Mouse (Mus musculus) hindbrain, embryonic 12.5 days (tissue): ENCODE results near the gene Wdr5b. TPM values are rescaled to one million over a fixed set of nuclear protein-coding genes. Genes with fewer than 3 reads are reported as not detected.
A peak's percentile ranks its signal among the peaks of the same experiment; 100 is the strongest.
"Not testable (repeated sequence)": the region's sequence is repeated elsewhere in the genome, so short reads cannot be mapped to it uniquely, and the experiment has no call there.

ENCODE experiments used
- ATAC-seq: fragments of 200-750 bp; cut with Nextera tagmentation; 2 replicates; pipeline ENCODE4 v1.8.0; 2017; ENCODE audit warnings: moderate TSS enrichment; ENCODE audit not compliant: low FRiP score
- H3K27ac ChIP-seq: fragments of 300-500 bp; sonication (generic); 2 replicates; pipeline ENCODE4 v1.5.1; 2016; ENCODE audit warnings: mild to moderate bottlenecking
- H3K27me3 ChIP-seq: fragments of 300-500 bp; sonication (generic); 2 replicates; pipeline ENCODE4 v1.6.1; 2016; ENCODE audit warnings: mild to moderate bottlenecking
- H3K36me3 ChIP-seq: fragments of 300-500 bp; sonication (generic); 2 replicates; pipeline ENCODE4 v1.6.1; 2016; ENCODE audit warnings: mild to moderate bottlenecking
- H3K4me1 ChIP-seq: fragments of 300-500 bp; sonication (generic); 2 replicates; pipeline ENCODE4 v1.6.1; 2016
- H3K4me2 ChIP-seq: fragments of 300-500 bp; sonication (generic); replicated peaks from 2 replicates; pipeline ENCODE4 v1.6.1; 2016; ENCODE audit warnings: mild to moderate bottlenecking
- H3K4me3 ChIP-seq: fragments of 300-500 bp; sonication (generic); 2 replicates; pipeline ENCODE4 v1.5.1; 2016; ENCODE audit warnings: mild to moderate bottlenecking
- H3K9ac ChIP-seq: fragments of 300-500 bp; sonication (generic); 2 replicates; pipeline ENCODE4 v1.6.1; 2016; ENCODE audit warnings: mild to moderate bottlenecking, moderate library complexity
- H3K9me3 ChIP-seq: fragments of 300-500 bp; sonication (generic); replicated peaks from 2 replicates; pipeline ENCODE4 v1.6.1; 2016; ENCODE audit warnings: mild to moderate bottlenecking
- WGBS: fragments of 180-500 bp; shearing (Covaris S2); methylation state at CpG from one replicate; pipeline ENCODE4 v1.1.7; 2016; 5-methylcytosine and 5-hydroxymethylcytosine counted together
- polyA plus RNA-seq: library from polyadenylated mRNA; unstranded; fragments of >200 nt; fragmentation: Nextera tagmentation; extraction: Ambion mirVana; gene quantifications from 2 replicates; pipeline ENCODE4 v1.2.1, GENCODE M21; 2016

The Wdr5b gene
- 12.6 and 13.2 TPM in 2 replicates for polyA plus RNA-seq

GRCm38 (mm10) chr16:36040640-36041624 is at the start of gene Wdr5b:
Gene Wdr5b, plus strand, starts transcription at chr16:36041190.
- peak within 1 kb of the TSS; percentile 72 for H3K9ac ChIP-seq
- peak within 1 kb of the TSS; percentile 74 for H3K27ac ChIP-seq

DNA sequence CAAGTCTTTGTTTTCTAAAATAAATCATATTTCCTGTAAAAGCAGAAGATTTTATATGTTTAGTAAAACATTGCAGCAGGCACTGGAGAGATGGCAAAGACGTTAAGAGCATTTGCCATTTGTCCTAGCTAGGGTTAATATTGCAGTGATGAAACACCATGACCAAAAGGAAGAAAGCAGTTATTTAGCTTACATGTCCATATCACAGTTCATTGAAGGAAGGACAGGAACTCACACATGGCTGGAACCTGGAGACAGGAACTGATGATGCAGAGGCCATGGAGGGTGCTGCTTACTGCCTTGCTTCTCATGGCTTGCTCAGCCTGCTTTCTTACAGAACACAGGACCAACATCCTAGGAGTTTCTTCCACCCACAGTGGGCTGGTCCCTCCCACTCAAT is 48.6 kb upstream of the Wdr5b start:
- H3K4me2 ChIP-seq = no peak overlapping the region
- 86% methylated on average over 1 of the region's 1 CpGs for WGBS
- no peak overlapping the region for H3K27ac ChIP-seq
- ATAC-seq = no peak
- H3K9ac ChIP-seq = no peak overlapping the region
- no peaks in the 10 kb centered on the region for H3K27me3 ChIP-seq
- H3K36me3 ChIP-seq = no peaks in the 10 kb centered on the region
- no peaks in the 10 kb centered on the region for H3K4me1 ChIP-seq
- H3K4me3 ChIP-seq = no peak overlapping the region
- no peaks in the 10 kb centered on the region for H3K9me3 ChIP-seq

More at GRCm38 (mm10) chr16:36040640-36041624, at the start of gene Wdr5b:
- Histone ChIP-seq H3K4me2 (peak within 1 kb of the TSS; percentile 77), H3K27me3 (no peaks in the 10 kb centered on the region), H3K36me3 (peaks cover 27% of the 10 kb centered on the region), H3K4me3 (peak within 1 kb of the TSS; percentile 60), H3K4me1 (peaks cover 20% of the 10 kb centered on the region), H3K9me3 (no peaks in the 10 kb centered on the region)
- 2% methylated on average over 39 of the region's 39 CpGs for WGBS
- ATAC-seq = peak; percentile 97

GRCm38 (mm10) chr16:35993316-35993715 is 47.7 kb upstream of the Wdr5b start:
- no peak overlapping the region for H3K4me2 ChIP-seq

GRCm38 (mm10) chr16:35998852-35999251 is 42.1 kb upstream of the Wdr5b start:
- not testable (repeated sequence) for H3K9ac ChIP-seq, H3K27ac ChIP-seq, H3K4me1 ChIP-seq, H3K4me3 ChIP-seq, H3K9me3 ChIP-seq, ATAC-seq, H3K27me3 ChIP-seq, H3K4me2 ChIP-seq
- peaks cover 10% of the 10 kb centered on the region; the same call in 1 of the 2 replicates for H3K36me3 ChIP-seq
- 96% methylated on average over 4 of the region's 4 CpGs for WGBS

More at GRCm38 (mm10) chr16:35993316-35993715, 47.7 kb upstream of the Wdr5b start:
- Histone ChIP-seq H3K27me3 (no peaks in the 10 kb centered on the region), H3K36me3 (no peaks in the 10 kb centered on the region), H3K9ac (no peak overlapping the region), H3K9me3 (no peaks in the 10 kb centered on the region), H3K4me1 (no peaks in the 10 kb centered on the region), H3K27ac (no peak overlapping the region), H3K4me3 (no peak overlapping the region)
- no peak for ATAC-seq
- 90% methylated on average over 3 of the region's 3 CpGs for WGBS

- H3K4me1 ChIP-seq = no peaks in the 10 kb centered on the region
- H3K27me3 ChIP-seq = no peaks in the 10 kb centered on the region
- H3K9me3 ChIP-seq = no peaks in the 10 kb centered on the region
- no peak overlapping the region for H3K27ac ChIP-seq
- WGBS = 94% methylated on average over 3 of the region's 3 CpGs
- peaks cover 12% of the 10 kb centered on the region for H3K36me3 ChIP-seq
- H3K4me3 ChIP-seq = no peak overlapping the region
- no peak for ATAC-seq
- H3K4me2 ChIP-seq = no peak overlapping the region
- H3K9ac ChIP-seq = no peak overlapping the region
Measured at GRCm38 (mm10) chr16:36008396-36008795, 32.6 kb upstream of the Wdr5b start.

- ATAC-seq = no peak
- no peaks in the 10 kb centered on the region for H3K27me3 ChIP-seq
Measured at GRCm38 (mm10) chr16:36016335-36016734, 24.7 kb upstream of the Wdr5b start.

GRCm38 (mm10) chr16:36028120-36028519 is 12.9 kb upstream of the Wdr5b start:
- not testable (repeated sequence) for H3K9ac ChIP-seq, ATAC-seq, H3K4me2 ChIP-seq, H3K9me3 ChIP-seq, H3K4me1 ChIP-seq, H3K27me3 ChIP-seq, H3K27ac ChIP-seq, H3K4me3 ChIP-seq
- peaks cover 40% of the 10 kb centered on the region for H3K36me3 ChIP-seq
- WGBS = 89% methylated on average over 1 of the region's 2 CpGs

More at GRCm38 (mm10) chr16:36016335-36016734, 24.7 kb upstream of the Wdr5b start:
- H3K4me2 ChIP-seq = no peak overlapping the region
- H3K27ac ChIP-seq = no peak overlapping the region
- no peak overlapping the region for H3K4me3 ChIP-seq
- H3K4me1 ChIP-seq = no peaks in the 10 kb centered on the region
- H3K36me3 ChIP-seq = peaks cover 26% of the 10 kb centered on the region
- no peaks in the 10 kb centered on the region for H3K9me3 ChIP-seq
- 84% methylated on average over 1 of the region's 1 CpGs for WGBS
- H3K9ac ChIP-seq = no peak overlapping the region

- WGBS = 37% methylated on average over 11 of the region's 11 CpGs
- Histone ChIP-seq H3K4me2 (peak overlapping the region; percentile 77), H3K27ac (peak overlapping the region; percentile 74), H3K27me3 (no peaks in the 10 kb centered on the region), H3K4me3 (peak overlapping the region; percentile 60), H3K9me3 (no peaks in the 10 kb centered on the region), H3K4me1 (peaks cover 20% of the 10 kb centered on the region), H3K9ac (peak overlapping the region; percentile 72), H3K36me3 (peaks cover 33% of the 10 kb centered on the region)
- ATAC-seq = no peak
Measured at GRCm38 (mm10) chr16:36041625-36042020, 633 bp downstream of the Wdr5b start.

DNA sequence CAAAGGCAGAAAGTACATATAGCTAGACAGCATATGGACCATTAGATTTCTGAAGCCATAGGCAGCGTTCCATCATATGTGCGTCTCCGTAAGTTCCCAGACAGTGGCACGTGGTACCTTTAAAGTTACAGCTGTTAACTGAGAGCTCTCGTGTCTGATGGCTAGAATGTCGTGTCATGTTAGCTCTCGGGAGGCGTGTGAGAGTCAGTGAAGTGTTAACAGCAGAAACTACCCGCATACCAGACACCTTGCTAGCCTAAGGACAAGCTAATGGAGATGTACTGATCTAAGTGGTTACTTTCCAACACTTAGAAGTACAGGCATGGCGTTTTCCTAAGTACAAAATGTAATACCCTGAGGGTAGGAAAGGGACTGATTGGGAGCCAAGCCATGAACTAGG is 2.1 kb downstream of the Wdr5b start:
- Histone ChIP-seq H3K4me1 (peaks cover 20% of the 10 kb centered on the region), H3K9me3 (no peaks in the 10 kb centered on the region), H3K9ac (no peak overlapping the region), H3K27ac (no peak overlapping the region), H3K4me2 (no peak overlapping the region), H3K27me3 (no peaks in the 10 kb centered on the region), H3K36me3 (peaks cover 38% of the 10 kb centered on the region), H3K4me3 (no peak overlapping the region)
- 86% methylated on average over 10 of the region's 10 CpGs for WGBS
- ATAC-seq = no peak

DNA sequence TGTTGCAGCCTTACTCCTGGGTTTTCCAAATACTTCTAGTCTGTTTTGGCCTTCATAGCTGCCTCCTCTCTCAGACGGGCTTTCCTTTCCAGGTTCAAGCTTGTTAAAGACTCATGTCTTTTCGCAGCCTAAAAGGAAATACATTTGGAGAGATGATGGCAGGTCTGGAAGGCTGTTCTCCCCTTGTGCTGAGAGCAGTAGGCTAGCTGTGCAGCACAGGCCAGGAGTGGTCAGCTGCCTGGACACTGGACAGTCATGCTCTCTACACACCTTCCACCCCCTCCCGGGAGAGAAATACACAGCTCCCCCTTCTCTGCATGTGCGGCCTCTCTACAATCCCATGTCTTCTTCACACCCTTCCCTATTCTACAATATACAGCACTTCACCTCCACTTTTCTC is 3.0 kb downstream of the Wdr5b start:
- no peaks in the 10 kb centered on the region for H3K27me3 ChIP-seq
- no peak overlapping the region for H3K4me3 ChIP-seq
- WGBS = 93% methylated on average over 4 of the region's 4 CpGs
- H3K27ac ChIP-seq = no peak overlapping the region
- no peaks in the 10 kb centered on the region for H3K9me3 ChIP-seq
- no peak overlapping the region for H3K4me2 ChIP-seq
- no peak for ATAC-seq
- no peak overlapping the region for H3K9ac ChIP-seq
- peaks cover 20% of the 10 kb centered on the region for H3K4me1 ChIP-seq
- H3K36me3 ChIP-seq = peaks cover 46% of the 10 kb centered on the region

- Histone ChIP-seq H3K9ac (no peak overlapping the region), H3K4me1 (peaks cover 5% of the 10 kb centered on the region), H3K36me3 (peaks cover 74% of the 10 kb centered on the region), H3K4me3 (no peak overlapping the region), H3K9me3 (no peaks in the 10 kb centered on the region), H3K27me3 (no peaks in the 10 kb centered on the region), H3K27ac (no peak overlapping the region), H3K4me2 (no peak overlapping the region)
- 91% methylated on average over 4 of the region's 4 CpGs for WGBS
- no peak for ATAC-seq
Measured at GRCm38 (mm10) chr16:36047538-36047937, 6.5 kb downstream of the Wdr5b start.

DNA sequence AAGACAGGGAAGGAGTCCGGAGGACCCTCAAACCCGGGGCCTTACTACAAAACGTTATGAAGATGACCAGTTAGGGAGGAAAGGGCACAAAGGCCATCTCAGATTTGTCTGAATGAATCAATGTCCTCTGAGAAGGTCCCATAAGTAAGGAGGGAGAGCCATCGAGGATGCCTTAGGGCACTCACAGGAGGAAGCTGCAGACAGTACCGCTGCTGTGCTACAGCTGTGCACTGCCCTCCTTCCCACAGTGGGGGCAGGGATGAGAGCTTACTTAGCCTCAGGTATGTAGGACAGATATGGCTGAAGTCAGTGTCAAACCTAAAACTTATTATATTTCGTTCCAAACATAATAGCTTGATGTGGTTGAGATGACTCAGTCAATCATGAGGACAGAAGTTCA is 10.5 kb downstream of the Wdr5b start:
- H3K4me2 ChIP-seq = no peak overlapping the region

More for the DNA sequence above, 10.5 kb downstream of the Wdr5b start:
- Histone ChIP-seq H3K27ac (no peak overlapping the region), H3K4me3 (no peak overlapping the region), H3K9ac (no peak overlapping the region), H3K36me3 (peaks cover 47% of the 10 kb centered on the region), H3K27me3 (no peaks in the 10 kb centered on the region), H3K4me1 (no peaks in the 10 kb centered on the region), H3K9me3 (no peaks in the 10 kb centered on the region)
- no peak for ATAC-seq
- WGBS = 95% methylated on average over 6 of the region's 6 CpGs
